Mouse (Mus musculus) right cerebral cortex, postnatal 14 days (tissue): ENCODE results near the gene Prdm10.

Experiments
- DNase-seq: peaks from one replicate; pipeline ENCODE4 v3.0.0; 2022

Prdm10 gene

DNA sequence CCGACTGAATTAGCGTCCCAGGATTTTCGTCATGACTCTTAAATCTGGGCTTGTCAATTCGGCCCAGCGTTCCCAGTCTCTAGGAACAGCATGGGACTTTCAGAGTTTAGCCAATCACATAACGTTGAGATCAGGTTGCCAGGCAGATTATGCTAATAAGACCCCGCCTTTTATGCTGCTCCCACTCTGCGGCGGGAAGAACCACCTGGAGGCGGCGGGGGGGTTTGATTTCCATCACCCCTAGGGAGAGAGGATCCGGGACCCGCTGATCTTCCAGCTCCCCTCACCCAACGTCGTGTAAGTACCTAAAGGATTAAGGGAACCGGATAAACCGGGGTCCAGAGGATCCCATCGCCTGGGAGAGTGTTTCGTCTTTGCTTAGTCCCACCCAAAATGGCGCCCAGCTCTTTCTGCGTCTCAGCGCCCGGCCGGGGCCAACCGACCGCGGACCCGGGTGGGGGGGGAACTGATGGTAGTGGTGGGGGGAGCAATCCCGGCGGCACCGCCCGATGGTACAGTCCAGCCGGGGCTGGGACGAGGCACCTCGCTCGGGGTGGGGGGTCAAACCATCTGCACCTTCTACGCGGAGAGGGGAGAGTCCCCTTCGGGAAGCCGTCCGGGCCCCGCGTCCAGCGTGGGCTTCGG lies at the start of gene Prdm10:
Prdm10 (plus strand) TSS at position 173 of the 645 bp plus-strand sequence.
- DNase-seq: peak; percentile 95

DNA sequence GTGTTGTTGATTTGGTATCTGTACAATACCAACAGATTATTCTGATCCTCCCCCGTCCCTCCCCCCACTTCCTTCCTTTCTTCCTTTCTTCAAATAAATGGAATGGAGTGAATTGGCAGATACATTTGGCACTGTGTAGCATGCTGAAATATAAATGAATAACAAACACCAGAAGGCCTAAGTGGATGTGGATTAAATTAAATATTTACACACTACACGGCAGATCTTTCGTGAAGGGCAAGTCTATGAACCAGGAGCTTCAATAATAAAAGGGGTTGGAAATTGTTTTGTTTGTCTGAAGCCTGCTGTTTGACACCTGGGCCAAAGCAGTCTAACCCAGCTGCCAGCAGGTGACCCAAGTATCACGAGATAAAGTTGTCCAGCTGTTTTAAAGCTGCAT lies 45.3 kb upstream of the Prdm10 start:
- no peak for DNase-seq

DNA sequence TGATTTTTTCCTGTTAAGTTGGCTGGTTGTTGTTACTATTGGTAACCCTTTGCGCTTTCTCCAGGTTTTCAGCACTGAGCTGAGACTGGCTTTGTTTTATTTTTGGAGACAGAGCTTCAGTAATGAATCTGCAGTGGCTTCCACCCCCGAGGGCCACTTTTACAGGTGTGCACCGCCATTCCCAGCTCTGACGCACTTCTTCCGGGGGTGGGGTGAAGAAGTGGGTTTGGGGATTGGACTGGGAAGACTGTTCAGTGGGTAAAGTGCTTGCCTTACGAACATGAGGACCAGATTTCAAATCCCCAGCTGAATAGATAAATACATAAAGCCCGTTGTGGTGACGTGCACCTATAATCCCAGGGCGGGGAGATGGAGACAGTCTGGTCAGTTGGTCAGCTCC lies 44.8 kb upstream of the Prdm10 start:
- no peak for DNase-seq

DNA sequence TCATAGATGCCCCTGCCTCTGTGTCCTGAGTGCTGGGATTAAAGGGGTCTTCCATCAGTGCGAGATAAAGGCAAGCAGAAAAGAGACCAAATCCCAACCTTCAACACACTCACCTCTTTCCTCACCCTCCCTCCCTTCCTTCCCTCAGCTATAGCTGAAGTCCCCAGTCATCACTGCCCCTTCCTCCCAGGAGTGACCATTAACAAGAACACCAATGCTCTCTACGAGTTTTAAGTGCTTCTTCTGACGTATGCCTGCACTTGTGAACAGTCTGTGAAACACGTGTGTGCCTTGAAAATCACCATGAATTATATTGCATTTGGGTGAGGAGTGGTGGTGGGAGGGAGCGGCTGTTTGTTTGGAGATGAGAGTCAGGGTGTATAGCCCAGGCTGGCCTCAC lies 44.3 kb upstream of the Prdm10 start:
- DNase-seq: no peak

DNA sequence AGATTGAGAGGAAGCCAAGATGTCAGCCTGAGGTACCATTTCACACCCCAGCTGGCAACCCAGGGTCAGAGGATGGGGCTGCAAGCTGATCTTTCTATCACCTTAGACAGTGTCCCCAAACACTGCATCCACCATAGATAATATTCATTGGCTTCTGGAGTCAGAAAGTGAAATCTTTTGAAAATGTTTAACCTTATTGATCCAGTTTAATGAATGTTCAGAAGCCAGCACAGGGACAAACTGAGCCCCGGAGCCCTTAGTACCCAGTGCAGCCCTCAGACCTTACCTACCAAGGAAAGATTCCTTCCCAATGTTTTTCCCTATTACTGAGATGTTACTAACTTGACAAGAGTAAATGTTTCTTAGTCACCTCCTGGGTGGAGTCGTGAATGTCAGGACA lies 41.8 kb upstream of the Prdm10 start:
- no peak for DNase-seq

DNA sequence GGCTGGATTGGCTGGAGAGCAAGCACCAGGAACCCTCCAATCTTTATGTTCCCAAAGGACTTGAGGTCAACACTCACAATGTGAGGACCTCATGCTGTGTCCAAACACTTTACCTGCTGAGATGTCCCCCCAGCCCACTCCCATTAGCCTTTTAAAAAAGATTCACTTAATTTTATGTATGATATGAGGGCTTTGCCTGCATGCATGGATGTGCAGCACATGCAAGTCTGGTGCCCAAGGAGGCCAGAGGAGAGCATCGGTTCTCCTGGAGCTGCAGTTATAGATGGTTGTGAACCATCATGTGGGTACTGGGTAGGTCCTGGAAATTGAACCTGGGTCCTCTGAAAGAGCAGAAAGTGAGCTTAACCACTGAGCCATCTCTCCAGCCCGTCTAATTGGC lies 40.8 kb upstream of the Prdm10 start:
- DNase-seq: no peak

DNA sequence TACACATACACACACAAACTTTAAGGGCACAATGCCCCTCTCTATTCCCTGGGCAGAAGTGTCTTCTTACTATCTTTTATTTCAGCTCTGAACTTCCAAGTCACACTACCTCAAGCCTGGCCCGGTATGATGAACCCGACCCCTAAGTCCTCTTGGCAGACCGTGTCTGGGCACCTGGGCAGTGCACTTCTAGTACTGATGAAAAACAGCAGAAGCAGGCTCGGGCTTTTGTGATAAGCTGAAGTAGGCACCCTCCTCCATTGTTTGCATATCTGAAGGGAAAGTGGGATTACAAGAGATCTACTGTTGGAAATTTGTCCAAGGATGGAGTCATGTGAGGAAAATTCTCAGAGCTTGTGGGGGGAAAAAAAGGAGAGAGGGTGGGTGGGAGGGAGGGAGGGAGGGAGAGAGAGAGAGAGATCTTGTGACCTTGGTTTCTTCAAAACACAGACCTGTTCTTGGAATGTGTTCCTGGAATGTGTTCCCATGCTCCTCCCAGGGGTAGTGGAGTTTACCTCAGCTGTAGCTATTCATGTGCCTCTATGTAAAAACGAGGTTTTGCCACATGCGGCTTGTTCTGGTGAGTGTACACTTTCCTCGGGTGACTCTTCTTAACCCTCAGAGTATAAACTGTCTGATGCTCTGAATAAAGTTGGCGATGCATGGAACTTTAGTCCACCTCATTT lies 39.7 kb upstream of the Prdm10 start:
- DNase-seq: no peak

DNA sequence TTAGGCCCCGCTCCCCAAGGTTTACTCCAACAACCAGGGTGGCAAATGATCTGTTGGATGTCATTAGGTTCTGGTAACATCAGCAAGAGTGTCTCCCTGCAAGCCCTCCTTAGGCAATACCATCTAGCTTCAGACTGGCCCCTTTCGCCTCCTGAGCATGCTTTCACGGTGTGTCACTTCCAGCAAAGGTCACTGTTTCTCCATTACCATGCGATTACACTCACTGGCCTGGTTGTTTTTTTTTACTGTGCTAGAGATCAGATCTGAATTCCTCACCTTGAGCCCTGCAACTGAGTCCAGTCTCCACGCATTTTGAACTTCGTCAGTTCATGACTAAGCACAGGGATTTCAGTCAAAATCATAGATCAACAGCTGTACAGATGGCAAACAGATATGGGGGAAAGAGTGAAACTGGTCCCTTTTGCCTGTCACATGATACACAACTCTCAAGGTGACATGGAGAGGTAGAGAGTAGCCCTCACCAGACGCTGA lies 39.1 kb upstream of the Prdm10 start:
- no peak for DNase-seq

DNA sequence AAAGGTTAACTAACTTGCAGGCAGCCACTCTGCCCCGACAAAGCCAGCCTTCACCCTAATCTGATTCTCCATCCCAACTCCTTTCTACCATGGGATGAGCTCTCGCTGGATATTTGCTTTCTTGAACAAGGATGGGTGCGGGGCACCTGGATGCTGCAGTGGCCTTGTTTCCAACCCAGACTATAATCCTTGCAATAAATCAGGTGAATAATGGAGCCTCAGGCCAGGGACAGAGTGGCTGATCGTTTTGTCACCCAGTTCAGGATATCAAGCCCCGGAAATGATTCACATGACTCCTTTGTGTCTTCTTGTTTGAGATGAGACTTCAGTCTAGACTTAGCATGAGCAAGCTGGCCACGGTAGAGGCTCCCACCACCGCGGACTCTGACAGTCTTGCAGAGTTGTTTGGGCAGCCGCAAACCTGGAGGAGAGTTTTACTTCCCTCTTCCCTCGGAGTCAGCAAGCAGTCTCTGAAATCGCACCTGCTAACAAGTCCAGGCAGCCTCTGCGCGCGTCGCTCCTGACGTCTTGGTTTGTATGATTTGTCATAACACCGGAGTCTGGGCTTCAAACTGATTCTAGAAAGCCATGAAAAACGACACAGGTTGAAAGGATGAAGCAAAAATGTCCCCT lies 36.9 kb upstream of the Prdm10 start:
- no peak for DNase-seq

DNA sequence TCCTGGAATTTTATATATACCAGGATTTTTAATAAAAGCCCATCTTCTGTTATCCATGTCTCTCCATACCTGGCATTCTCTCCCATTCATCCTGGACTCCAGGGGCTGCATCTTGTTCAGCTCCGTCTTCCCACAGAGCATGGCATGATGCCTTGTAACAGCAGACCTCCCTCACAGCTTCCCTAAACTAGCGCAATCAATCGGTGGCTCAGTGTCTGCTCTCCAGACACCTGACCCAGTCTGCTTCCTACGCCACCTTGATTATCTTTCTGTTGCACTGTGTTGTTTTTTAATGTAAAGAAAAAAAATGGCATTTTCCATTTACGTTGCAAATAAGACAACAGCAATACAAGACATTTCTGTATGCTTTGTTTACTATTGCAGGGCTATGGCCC lies 36.4 kb upstream of the Prdm10 start:
- no peak for DNase-seq

DNA sequence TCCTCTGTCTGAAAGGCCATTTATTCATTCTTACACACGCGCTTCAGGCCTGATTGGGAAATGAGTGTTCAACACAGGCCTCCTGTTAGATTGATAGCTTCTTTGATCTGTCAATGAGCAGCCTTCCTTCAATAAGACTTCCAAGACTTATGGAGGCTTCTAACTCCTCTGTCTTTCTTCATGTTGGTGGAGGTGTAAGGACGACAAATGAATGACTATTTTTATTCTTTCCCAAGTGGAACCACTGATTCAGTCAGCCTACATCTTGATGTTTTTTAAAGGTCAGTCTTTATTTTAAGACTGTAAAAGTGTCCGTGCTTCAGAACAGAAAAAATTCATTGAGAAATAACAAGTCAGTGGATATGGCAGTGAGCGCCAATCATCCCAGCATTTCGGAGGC lies 35.3 kb upstream of the Prdm10 start:
- DNase-seq: no peak

DNA sequence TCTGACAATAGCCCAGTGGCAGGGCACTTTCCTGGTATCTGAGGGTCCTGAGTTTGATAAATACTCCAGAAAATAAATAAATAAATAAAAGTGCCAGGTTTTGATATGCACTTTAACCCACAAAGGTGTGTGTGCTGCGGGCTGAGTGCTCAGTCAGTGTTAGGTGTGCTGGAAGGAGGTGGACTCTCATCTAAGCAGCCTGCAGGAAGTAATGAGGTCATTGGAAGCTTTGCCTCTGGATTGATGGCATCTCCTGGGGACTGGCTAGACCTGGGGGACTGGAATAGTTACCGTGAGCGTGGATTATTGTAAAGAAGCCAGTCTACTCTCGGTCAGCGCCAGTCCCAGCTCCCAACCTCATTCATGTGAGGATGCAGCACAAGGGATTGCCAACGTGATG lies 33.9 kb upstream of the Prdm10 start:
- no peak for DNase-seq

DNA sequence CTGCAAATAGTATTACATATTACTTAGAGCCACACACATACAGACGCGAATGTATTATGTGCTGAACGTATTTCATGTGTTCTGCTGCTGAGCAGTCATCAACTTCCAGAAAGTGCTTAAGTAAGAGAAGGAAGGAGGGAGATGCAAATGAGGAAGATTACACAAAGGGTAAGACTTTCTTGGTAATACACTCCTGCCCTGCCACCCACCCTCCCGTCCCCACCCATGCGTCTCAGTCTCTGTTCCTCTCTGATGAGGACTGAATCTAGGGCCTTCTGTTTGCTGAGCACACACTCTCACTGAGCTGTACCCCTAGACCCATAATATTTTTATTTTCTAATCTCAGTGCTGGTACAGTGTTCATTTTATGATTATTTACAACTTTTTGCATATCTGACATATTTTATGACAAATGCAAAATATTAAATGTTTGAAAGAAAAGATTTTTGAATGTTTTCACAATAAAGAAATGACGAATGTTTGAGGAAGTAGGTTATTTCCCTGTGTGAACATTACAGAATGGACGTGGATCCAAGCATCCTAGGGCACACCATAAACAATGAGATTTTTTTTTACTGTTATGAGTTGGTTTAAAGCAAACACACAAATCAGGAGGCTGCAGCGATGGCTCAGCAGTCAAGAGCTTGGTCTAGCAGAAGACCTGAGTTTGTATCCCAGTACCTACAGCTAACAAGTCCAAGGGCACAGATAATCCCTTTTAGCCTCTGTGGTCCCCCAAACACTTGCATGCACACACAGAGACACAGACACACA lies 32.7 kb upstream of the Prdm10 start:
- DNase-seq: no peak

DNA sequence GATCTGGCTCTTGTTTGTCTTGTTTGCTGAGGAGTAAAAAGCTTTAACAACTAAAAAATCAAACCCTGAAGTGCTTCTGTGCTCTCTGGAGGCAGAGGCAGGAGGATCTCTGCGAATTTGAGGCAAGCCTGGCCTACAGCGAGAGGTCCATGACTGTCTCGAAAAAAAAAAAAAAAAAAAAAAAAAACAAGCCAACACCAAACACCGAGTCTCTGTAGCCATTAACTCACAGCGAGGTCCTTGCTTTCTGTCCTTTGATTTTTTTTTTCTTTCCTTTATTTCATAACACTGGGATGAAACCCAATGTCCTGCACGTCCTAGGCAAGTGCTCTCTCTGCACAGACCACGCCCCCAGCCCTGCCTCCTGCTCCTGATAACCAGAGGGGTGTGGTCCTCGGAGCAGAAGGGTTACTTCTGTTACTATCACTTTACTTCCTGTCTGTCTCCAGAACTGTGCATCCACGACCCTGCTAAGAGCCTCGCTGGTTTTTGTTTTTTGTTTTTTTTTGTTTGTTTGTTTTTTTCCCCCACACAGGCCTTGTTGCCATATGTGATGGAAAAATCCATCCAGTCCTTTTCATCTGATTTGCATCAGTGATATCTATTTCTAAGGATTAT lies 28.0 kb upstream of the Prdm10 start:
- no peak for DNase-seq

DNA sequence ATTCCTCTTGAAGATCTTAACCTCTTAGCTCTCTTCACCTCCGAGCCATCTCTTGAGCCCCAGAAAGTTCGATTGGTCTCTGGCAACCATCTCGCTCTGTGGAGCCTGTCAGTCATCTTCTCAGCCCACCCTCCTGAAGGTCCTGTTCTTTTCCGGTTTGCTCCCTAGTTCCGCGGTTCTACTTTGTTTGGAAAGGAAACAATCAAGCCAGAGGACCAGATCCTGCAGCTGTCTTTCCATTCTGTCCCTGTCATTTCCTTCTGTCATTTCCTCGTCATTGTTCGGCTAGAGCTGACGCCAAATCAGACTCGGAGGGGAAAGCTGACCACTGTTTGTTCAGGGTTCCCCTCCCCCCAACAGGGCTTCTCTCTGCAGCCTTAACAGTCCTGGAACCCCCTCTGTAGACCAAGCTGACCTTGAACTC lies 27.0 kb upstream of the Prdm10 start:
- peak; percentile 8 for DNase-seq

DNA sequence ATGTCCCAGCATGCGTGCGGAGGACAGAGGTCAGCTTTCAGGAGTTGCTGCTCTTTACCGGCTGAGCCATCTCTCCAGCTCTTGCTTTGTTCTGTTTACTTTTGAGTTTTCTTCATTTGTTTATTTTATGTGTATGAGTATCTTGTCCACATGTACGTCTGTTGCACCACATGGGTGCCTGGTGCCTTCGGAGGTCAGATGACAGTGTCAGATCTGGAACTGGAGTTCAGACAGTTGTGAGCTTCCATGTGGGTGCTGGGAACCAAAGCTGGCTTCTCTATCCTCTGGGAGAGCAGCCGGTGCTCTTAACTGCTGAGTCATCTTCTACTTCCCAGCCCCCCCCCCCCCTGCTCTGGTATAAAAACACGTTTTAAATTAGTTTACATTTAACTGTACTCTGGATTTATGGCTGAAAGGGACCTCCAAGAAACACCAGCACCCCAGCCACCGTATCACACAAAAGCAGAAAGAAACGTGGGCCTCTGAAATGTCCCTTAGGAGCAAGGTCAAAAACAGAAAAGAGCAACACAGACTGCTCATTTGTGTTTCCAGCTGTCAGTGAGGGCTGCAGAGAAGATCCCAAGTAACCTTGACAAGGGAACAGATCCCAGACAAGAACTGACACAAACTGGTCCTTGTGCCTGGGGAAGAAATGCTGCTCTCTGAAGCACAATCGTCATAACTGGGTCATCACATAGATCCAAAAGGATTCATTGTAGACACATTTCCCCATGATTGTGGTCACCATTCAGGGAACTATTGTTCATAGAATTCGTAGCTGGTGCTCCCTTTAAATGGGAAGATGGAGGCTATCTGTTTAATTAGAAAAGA lies 26.3 kb upstream of the Prdm10 start:
- DNase-seq: no peak

DNA sequence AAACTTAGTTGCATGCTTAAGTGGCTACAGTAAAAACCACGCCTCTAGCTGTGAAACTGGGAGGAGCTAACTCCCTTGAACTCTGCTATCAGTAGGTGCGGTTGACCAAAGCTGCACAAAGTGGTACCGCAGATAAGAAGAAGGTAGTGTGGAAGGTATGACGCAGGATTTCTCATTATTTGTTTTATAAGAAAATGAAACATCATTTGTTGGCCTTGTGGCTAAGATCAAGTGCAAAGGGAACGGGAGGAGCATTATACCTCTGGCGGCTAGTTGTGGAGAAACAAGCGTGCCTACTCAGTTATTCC lies 25.7 kb upstream of the Prdm10 start:
- no peak for DNase-seq

DNA sequence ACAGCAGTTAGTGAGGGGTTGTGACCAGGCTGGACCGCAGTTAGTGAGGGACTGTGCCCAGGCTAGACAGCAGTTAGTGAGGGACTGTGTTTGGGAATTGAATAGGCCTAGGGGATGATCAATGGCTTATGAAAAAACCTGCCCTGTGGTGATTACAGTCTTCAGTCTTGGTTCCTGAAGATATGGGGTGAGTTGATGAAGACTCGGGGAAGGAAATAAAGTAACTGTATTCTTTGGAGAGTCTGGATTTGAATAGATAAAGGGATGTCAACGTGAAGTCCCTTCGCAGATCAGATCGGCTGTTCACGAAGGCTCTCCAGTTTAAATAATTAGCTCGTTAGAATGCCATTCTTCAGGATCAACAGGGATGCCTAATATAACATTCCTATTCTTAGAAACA lies 24.4 kb upstream of the Prdm10 start:
- DNase-seq: no peak

DNA sequence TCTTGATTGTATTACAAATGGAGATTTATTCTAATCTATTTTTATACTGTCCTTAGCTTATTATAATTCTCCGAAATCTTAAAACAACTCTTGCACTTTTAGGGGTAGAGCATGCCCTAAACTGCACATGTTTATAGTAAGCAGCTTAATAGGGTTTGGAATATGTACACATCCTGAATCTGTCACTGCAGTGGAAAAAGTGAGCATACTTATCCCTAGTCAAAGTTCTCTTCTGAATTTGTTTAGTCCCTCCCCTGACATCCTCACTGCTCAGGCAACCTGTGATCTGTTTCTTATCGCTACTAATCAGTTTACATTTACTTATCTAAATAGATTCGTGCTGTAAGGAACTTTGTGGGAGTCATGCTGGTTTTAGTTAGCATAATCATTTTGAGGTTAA lies 22.1 kb upstream of the Prdm10 start:
- no peak for DNase-seq

DNA sequence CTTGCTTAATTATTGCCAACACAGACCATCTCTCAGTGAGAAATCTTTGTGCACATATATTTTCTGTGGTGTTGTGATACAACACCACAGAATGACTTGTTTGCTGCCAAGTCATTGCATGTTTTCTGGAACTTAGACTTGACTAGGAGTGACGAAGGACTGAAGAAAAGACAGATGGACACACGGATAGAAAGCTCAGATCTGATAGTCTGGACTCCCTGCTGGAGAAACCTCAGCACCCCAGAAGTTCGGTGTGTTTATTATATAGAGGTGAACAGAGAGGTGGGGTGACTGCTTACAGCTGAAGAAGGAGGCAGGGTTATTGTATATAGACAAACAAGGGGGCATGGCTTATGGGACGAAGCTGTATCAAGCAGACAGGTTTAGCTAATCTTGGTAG lies 20.1 kb upstream of the Prdm10 start:
- DNase-seq: no peak

DNA sequence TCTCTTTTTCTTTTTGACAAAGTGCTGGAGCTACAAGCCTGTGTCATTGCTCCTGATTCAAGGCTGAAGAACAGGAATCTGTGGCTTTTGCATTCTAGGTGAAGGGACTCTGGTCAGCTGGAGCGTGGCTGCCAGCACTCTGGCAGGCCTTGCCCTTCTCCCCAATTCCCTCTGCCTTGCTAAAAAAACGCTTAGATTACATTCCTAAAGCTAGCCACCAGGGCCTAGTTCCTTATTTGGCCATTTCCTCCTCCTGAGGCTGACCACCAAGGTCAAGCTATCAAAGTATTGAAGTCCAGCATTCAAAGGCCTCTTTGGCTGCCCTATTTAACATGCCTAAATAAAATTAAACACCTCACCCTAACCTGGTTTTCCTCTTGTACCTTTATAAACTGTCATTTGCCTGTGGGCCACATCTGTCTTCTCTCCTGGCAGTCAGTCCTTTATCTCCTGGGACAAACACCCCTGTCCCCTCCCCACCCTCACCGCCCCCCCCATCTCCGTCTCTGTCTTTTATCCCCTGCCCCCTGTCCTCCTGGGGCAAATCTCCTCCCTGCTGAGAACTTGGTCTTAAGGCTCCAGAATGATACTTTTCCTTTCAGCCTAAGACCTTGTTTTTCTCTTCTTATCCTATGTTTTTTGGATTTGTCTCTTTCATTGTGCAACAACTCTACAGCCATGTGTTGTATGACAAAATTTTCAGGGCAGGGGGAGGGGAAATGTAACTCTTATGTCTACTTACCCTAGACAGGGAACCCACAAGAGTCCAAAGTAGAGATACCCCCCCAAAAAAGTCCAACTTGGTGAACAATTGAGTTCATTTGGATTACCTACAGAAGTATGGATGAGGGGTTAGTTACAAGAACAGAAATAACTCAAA lies 17.9 kb upstream of the Prdm10 start:
- no peak for DNase-seq
